Mouse (Mus musculus) forebrain, embryonic 11.5 days (tissue): ENCODE data around the gene Wdr81. TPM values are rescaled to one million over a fixed set of nuclear protein-coding genes. Genes with fewer than 3 reads are reported as not detected.
"Not testable (repeated sequence)": the region's sequence is repeated elsewhere in the genome, so short reads cannot be mapped to it uniquely, and the experiment has no call there.

Source experiments
- ATAC-seq: fragments of 200-750 bp; cut with Nextera tagmentation; replicated peaks from 2 replicates; pipeline ENCODE4 v1.8.0; 2017; ENCODE audit warnings: moderate TSS enrichment; ENCODE audit not compliant: low FRiP score
- DNase-seq: peaks from one replicate; pipeline ENCODE4 v3.0.0-alpha.2; 2017; ENCODE audit warnings: low spot score
- H3K27ac ChIP-seq: fragments of 300-500 bp; sonication (generic); 2 replicates; pipeline ENCODE4 v1.5.1; 2014; ENCODE audit warnings: low read depth, low read length
- H3K27me3 ChIP-seq: fragments of 300-500 bp; sonication (generic); 2 replicates; pipeline ENCODE4 v1.6.1; 2014; ENCODE audit warnings: mild to moderate bottlenecking, low read length, mixed read lengths; ENCODE audit not compliant: control insufficient read depth, insufficient read depth
- H3K36me3 ChIP-seq: fragments of 300-500 bp; sonication (generic); 2 replicates; pipeline ENCODE4 v1.6.1; 2014; ENCODE audit warnings: mild to moderate bottlenecking, low read length, moderate library complexity, mixed read lengths; ENCODE audit not compliant: control insufficient read depth, insufficient read depth
- H3K4me1 ChIP-seq: fragments of 300-500 bp; sonication (generic); replicated peaks from 2 replicates; pipeline ENCODE4 v1.6.1; 2014; ENCODE audit warnings: low read length, mixed read lengths; ENCODE audit not compliant: control insufficient read depth, insufficient read depth
- H3K4me2 ChIP-seq: fragments of 300-500 bp; sonication (generic); 2 replicates; pipeline ENCODE4 v1.6.1; 2014; ENCODE audit warnings: low read depth, mild to moderate bottlenecking, low read length, moderate library complexity, mixed read lengths; ENCODE audit not compliant: severe bottlenecking
- H3K4me3 ChIP-seq: fragments of 300-500 bp; sonication (generic); 2 replicates; pipeline ENCODE4 v1.5.1; 2014; ENCODE audit warnings: low read depth, low read length
- H3K9ac ChIP-seq: fragments of 300-500 bp; sonication (generic); 2 replicates; pipeline ENCODE4 v1.6.1; 2014; ENCODE audit warnings: low read length
- H3K9me3 ChIP-seq: fragments of 300-500 bp; sonication (generic); 2 replicates; pipeline ENCODE4 v1.6.1; 2016; ENCODE audit warnings: low read length, mixed read lengths; ENCODE audit not compliant: control insufficient read depth
- WGBS: fragments of 180-500 bp; shearing (Covaris S2); extraction: QIAGEN DNeasy Blood & Tissue Kit; methylation state at CpG from one replicate; pipeline ENCODE4 v1.1.7; 2014; 5-methylcytosine and 5-hydroxymethylcytosine counted together
- polyA plus RNA-seq: library from polyadenylated mRNA; unstranded; fragments of >200 nt; fragmentation: Nextera tagmentation; extraction: Ambion mirVana; gene quantifications from 2 replicates; pipeline ENCODE4 v1.2.1, GENCODE M21; 2014

Wdr81 gene
- polyA plus RNA-seq, 1 experiment from 2014 or later: 6.5 TPM

DNA sequence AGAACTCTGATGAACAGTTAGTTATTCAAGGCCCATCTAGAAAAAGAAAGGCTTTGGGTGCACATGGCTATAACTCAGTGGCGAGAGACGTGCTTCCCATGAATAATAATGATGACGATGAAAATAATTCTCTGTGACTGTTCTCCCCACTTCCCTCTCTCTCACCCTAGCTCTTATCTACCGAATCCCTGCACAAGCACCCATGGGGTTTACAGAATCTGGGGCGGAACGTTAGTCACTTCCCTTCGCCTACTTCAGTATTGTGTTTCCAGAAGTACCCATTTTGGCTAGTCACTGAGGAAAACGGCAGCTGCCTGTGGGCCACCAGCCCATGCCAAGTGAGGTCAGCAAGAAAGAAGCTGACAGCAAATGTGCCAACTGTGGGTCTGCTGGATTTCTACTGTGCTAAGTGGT, 4.1 kb upstream of the Wdr81 start:
- DNase-seq: no peak
- Histone ChIP-seq H3K4me3 (no peak overlapping the region), H3K9me3 (no peaks in the 10 kb centered on the region), H3K4me1 (peaks cover 24% of the 10 kb centered on the region), H3K36me3 (no peaks in the 10 kb centered on the region), H3K4me2 (no peak overlapping the region), H3K9ac (no peak overlapping the region), H3K27me3 (no peaks in the 10 kb centered on the region), H3K27ac (no peak overlapping the region)
- no peak for ATAC-seq
- 85% methylated on average over 8 of the region's 8 CpGs for WGBS

GRCm38 (mm10) chr11:75458169-75458568, 3.7 kb upstream of the Wdr81 start:
- 20% methylated on average over 3 of the region's 3 CpGs for WGBS
- Histone ChIP-seq H3K27ac (no peak overlapping the region), H3K27me3 (no peaks in the 10 kb centered on the region), H3K9me3 (no peaks in the 10 kb centered on the region), H3K4me3 (no peak overlapping the region), H3K4me1 (peaks cover 24% of the 10 kb centered on the region), H3K4me2 (no peak overlapping the region), H3K36me3 (no peaks in the 10 kb centered on the region), H3K9ac (no peak overlapping the region)
- DNase-seq (peak; percentile 65), ATAC-seq (no peak)

DNA sequence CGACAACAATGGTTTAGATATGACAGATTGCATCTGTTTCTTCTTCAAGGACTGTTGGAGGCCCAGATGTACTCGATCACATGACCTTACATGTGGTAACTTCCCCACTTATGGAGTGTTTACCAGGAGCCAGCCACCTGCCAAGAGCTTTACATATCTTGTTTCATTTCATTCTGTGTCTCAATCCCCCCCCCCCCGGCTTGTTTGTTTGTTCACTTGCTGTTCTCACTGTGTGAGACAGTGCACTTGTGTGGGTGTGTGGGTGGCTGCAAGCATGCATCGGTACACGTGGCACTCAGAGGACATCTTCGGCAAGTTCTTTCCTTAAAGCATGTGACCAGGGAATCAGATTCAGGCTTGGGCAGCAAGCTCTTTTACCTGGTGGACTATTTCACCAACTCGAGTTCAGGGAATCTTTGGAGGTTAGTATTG, 1.9 kb upstream of the Wdr81 start:
- Histone ChIP-seq H3K36me3 (no peaks in the 10 kb centered on the region), H3K4me2 (no peak overlapping the region), H3K9ac (no peak overlapping the region), H3K9me3 (no peaks in the 10 kb centered on the region), H3K27me3 (no peaks in the 10 kb centered on the region), H3K4me3 (no peak overlapping the region), H3K4me1 (peaks cover 8% of the 10 kb centered on the region), H3K27ac (no peak overlapping the region)
- ATAC-seq: no peak
- no peak for DNase-seq
- 85% methylated on average over 7 of the region's 7 CpGs for WGBS

DNA sequence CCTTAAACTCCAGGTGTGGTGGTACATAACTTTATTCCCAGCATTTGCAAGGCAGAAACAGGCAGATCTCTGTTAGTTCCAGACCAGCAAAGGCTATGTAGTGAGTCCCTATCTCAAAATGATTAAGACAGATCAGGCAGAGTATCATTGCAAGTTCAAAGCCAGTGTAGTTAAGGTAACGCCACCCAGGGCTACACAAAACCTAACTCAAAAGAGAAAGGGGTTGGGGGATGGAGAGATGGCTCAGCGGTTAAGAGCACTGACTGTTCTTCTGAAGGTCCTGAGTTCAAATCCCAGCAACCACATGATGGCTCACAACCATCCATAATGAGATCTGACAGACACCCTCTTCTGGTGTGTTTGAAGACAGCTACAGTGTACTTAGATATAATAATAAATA, 1.5 kb upstream of the Wdr81 start:
- ATAC-seq, H3K4me2 ChIP-seq, H3K9ac ChIP-seq, H3K4me1 ChIP-seq, DNase-seq, H3K27ac ChIP-seq, H3K36me3 ChIP-seq, H3K27me3 ChIP-seq, H3K9me3 ChIP-seq, H3K4me3 ChIP-seq: not testable (repeated sequence)
- 92% methylated on average over 2 of the region's 2 CpGs for WGBS

- 81% methylated on average over 10 of the region's 10 CpGs for WGBS
- H3K36me3 ChIP-seq: no peaks in the 10 kb centered on the region
- ATAC-seq: no peak
Observed at GRCm38 (mm10) chr11:75455041-75455736, 672 bp upstream of the Wdr81 start.

DNA sequence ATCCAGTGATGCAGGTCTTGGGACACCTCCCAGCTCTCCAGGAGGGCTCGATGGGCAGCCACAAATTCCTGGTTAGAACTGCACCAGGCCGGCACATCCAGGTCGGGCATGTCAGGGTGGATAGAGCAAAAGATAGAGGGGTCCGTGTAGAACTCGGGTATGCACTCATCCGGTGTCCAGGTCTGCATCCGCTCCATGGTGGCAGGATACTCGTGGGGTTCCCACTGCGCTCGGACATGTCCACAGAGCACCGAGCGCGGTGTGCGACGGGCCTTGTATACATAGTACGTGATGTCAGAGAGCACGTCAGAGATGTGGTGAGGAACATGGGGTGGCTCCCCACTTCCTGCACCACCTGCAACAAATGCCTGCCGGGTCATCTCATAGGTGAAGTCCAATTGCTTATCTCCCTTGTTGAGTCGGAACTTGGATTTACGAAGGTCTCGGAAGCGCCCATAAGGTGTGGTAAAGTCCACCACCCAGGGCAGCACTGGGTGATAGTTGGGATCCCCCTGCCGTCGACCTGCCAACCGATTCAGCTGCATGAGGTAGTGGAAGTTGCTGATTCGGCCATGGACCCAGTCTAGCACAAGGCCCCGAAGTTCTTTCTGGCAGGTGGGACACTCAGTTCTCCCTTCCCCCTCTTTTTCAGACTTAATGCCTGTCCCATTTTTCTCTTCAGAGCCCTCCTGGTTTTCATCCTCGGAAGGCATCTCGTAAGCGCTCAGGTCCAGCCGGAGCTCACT, 1.5 kb downstream of the Wdr81 start:
- Histone ChIP-seq H3K9ac (no peak overlapping the region), H3K27ac (no peak overlapping the region), H3K4me2 (no peak overlapping the region), H3K36me3 (no peaks in the 10 kb centered on the region; the same call in 1 of the 2 replicates), H3K27me3 (no peaks in the 10 kb centered on the region), H3K9me3 (no peaks in the 10 kb centered on the region), H3K4me1 (peaks cover 8% of the 10 kb centered on the region), H3K4me3 (no peak overlapping the region)
- ATAC-seq: no peak
- DNase-seq: no peak
- 95% methylated on average over 31 of the region's 31 CpGs for WGBS

More at GRCm38 (mm10) chr11:75455041-75455736, 672 bp upstream of the Wdr81 start:
- Histone ChIP-seq H3K27ac (no peak overlapping the region), H3K4me2 (peak overlapping the region; percentile 99), H3K4me1 (peaks cover 8% of the 10 kb centered on the region), H3K27me3 (no peaks in the 10 kb centered on the region), H3K4me3 (peak overlapping the region; percentile 57; the same call in 1 of the 2 replicates), H3K9ac (peak overlapping the region; percentile 69), H3K9me3 (no peaks in the 10 kb centered on the region)
- no peak for DNase-seq

DNA sequence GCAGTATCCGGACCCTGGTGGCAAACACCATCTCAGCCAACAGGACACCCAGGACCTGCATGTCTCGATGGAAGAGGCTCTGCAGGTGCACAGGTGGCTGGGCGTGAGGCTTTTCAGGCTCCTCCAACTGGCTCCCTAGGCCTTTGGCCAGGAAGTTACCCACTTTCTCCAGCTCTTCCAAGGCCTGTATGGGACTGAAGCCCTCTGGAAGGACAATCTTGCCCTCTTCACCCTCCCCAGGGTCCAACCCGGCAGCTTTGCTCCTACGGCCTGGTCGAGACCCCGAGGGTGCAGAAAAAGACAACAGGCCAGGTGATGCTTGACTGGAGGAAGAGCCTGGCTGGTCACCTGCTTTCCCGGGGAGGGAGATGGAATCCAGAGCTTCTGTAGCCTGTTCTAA, 2.4 kb downstream of the Wdr81 start:
- no peak for DNase-seq
- Histone ChIP-seq H3K9ac (no peak overlapping the region), H3K36me3 (no peaks in the 10 kb centered on the region; the same call in 1 of the 2 replicates), H3K4me3 (no peak overlapping the region), H3K27ac (no peak overlapping the region), H3K4me2 (no peak overlapping the region), H3K27me3 (no peaks in the 10 kb centered on the region), H3K4me1 (peaks cover 8% of the 10 kb centered on the region), H3K9me3 (no peaks in the 10 kb centered on the region)
- WGBS: 93% methylated on average over 8 of the region's 8 CpGs
- ATAC-seq: no peak

DNA sequence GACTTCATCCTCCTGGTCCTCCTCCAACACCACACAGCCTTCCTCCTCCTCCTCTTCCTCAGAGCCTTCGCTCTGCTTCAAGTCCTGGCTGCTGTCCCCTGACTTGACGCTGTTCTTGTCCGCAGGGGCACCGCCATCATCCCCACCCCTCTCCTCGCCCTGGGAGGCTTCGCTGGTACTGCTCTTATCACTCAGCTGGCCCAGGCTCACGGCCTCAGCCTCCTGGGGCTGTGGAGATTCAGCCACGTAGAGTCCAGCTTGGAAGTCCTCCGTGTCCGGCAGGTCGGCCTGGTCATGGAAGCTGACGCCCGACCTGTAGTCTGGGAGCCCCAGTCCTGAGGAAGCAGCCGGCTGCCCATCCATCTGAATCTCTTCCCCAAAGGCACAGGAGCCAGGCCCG, 3.6 kb downstream of the Wdr81 start:
- Histone ChIP-seq H3K27me3 (no peaks in the 10 kb centered on the region), H3K27ac (no peak overlapping the region), H3K36me3 (no peaks in the 10 kb centered on the region; the same call in 1 of the 2 replicates), H3K4me2 (0 out of 2 replicates have a peak overlapping the region, but pooled peaks have one; percentile 8), H3K9ac (peak overlapping the region; percentile 20; the same call in 1 of the 2 replicates), H3K9me3 (no peaks in the 10 kb centered on the region), H3K4me1 (peaks cover 8% of the 10 kb centered on the region), H3K4me3 (no peak overlapping the region)
- 88% methylated on average over 15 of the region's 15 CpGs for WGBS
- DNase-seq (no peak), ATAC-seq (no peak)
